Mouse (Mus musculus) T-cell, adult 2 months (primary cell): ENCODE data around the gene Tbx15.

Experiments used
- DNase-seq: peaks from one replicate; pipeline ENCODE4 v3.0.0; 2022; ENCODE audit warnings: low spot score

Tbx15 gene

DNA sequence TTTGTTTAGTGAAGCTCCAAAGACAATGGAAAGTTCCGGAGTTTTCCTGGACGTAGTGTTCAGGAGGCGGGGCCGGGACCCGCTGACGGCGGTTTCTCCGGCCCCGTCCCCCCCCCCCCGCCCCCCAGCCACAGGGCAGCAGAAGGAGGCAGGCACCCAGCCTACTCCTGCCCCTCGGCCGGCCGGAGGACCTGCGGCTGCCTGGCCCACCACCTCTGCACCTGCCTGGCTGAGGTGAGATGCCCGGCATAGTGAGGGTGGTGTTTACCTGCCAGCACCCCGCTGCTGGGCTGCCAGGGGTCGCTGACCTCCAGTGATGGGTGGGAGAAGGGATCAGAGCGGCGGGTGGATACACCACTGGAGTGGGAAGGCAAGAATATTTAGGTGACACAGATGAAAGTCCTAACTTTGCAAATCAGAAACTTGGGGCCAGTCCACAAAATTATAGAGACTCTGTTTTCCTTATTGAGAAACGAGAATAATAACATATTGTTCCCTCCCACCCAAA is at the start of gene Tbx15:
Gene Tbx15, plus strand, starts transcription at position 169 of the 508 bp plus-strand sequence.
- DNase-seq: no peak

DNA sequence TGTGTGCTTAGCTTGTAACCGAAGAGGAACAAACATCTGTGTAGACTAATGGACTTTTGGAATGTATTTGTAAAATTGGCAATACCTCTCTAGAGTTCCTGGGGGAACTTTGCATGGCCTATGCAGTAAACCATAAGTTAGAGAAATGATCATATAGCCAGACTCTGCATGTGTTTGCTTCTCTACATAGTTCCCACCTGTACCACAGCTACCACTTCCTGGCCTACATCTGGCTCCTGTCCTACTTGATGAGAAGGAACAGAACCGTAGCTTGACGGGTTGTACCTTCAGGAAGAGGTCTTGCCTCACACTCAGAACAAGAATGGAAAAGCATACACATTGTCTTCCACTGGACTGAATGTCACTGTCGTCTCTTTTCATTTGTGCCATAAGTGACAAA is 46.6 kb upstream of the Tbx15 start:
- DNase-seq: peak; percentile 2

DNA sequence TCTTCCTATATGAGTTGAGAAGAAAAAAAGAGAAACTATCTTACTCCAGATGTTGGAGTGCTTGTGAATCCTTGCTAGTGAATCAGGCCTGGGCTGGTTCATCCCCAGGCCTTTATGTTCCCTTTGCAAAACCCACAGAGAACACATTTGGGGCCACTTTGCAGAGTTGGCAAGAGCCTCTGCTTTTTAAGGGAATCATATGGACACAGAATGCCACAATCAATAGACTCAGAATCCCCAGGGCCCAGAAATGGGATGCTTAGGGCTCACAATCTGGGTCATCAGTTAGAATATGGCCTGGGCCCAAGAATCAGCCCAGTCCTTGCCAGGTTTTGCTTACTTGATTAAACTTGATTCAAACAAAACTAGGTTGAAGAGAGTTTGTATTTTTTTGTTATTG is 36.9 kb upstream of the Tbx15 start:
- DNase-seq: no peak

DNA sequence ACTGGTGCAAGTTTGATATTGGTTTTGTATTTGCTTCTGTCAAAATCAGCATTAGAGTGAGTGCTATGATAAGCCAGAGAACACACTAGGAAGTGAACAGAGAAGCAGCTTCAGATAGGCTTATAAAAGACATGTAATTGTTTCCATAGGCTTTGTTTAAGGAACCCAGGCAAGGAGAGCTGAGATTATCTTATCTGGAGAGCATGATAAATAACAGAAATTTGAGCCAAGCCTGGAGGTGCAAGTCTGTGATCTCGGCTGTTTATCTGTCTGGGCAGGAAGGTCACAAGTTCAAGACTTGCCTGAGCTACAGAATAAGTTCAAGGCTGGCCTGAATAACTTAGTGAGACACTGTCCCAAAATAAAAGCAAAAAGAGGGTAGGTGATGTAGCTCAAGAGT is 31.8 kb upstream of the Tbx15 start:
- DNase-seq: no peak

DNA sequence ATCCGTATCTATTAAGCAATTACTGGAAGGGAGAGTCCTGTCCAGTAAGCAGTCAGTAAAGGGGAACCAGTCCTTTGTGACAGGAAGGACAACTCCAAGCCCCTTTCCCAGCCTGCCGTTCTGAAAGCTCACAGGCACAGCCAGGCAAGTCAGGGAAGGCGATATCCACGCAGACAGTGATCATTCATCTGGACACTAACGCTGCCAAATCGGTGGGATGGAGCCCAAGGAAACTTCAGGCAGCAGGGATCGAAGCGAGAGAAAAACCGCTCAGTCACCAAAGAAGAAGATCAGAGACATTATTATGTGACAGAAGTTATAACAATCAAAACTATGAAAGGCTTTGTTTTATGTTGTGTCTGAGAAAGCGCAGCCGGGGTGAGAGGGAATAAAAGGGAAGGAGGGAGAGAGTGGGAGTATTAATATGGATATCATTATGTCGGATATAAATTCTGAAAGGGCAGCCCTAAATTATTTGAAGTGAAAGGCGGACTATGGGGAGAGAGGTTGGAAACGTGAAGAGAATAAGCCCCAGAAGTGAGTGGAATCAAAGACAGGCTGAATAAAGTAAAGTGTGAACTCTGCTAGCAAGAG is 29.0 kb upstream of the Tbx15 start:
- no peak for DNase-seq

DNA sequence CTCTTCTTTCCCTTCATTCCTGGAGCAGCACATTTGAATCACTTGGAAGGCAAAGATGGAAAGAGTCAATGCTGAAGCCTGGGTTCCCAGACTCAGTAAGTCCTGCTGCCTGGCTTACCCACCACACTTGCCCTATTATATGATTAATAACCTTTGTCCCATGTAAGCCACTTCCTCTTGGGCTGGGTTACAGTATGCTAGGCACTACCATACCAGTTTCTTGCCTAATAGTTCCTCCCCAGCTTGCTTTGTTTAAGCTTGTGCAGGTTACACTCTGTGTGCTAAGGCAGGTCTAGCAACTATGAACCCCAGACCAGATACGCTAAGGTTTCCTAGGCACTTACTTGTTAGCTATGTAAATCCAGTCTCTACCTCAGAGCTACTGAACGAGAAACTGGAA is 12.4 kb upstream of the Tbx15 start:
- no peak for DNase-seq

DNA sequence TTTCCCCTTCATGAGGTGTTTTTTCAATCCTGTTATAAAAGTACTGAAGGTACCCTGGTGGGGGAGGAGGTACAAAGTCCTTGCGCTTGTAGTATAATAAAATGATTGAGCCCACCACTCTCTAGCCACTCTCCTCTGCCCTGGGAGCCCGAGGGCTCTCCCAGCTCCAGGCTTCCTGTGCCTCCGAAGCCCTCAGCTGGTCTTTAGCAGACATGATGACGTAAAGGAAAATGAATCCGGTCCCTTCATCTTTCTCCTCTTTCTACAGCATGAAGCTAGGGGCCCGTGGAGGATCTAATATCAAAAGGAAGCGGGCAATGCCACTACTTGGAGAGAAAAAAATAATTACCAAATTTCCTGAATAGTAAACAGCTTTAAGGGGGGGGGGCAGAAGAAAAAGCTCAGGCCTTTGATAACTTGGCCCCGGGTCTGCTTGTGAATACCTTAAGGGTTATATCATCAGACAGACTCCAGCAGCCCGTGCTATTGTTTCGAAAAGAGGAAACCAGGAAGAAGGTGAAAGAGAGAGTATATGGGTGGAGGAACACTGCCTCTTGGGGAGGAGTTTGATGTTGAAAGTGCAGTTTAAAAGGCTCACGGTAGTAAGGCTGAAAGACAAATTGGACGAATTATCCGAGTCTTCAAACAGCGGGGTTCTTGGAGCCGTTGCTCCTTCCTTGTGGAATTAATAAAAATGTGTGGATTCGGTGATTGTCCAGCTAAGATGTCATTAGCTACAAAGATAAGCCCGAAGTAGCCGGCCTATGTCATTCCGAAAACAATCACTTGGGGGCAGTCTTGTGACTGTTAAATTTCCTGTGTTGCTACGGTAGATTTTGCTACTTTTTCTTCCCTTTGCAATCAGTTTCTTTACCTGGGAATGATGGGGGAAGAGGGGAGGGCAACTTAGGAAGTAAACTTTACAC is 6.5 kb upstream of the Tbx15 start:
- peak; percentile 21 for DNase-seq

DNA sequence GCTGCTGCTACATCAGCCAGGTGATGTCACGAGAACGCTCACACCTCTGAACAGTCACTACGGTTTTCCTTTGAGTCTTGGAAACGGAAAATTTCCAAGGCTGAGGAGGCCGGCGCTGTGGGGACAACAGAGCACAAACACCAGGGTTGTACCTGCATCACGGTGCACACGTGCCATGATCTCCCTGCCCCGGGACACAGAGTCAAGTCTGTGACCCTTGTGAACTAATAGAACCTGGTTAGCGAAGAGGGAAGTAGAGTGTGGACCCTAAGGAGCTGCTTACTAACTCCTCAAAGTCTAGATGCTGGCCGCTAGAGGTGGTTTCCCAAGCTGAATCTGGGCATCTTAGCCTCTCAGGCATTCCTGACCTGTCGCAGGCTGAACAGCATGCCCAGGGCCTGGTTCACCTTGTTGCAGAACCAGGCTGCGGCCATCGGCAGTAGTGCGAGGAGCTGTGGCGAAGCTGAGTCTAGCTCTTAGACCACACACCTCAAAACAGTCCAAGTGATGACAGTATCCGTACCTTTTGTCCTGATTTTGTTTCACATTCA is 5.8 kb upstream of the Tbx15 start:
- DNase-seq: no peak

DNA sequence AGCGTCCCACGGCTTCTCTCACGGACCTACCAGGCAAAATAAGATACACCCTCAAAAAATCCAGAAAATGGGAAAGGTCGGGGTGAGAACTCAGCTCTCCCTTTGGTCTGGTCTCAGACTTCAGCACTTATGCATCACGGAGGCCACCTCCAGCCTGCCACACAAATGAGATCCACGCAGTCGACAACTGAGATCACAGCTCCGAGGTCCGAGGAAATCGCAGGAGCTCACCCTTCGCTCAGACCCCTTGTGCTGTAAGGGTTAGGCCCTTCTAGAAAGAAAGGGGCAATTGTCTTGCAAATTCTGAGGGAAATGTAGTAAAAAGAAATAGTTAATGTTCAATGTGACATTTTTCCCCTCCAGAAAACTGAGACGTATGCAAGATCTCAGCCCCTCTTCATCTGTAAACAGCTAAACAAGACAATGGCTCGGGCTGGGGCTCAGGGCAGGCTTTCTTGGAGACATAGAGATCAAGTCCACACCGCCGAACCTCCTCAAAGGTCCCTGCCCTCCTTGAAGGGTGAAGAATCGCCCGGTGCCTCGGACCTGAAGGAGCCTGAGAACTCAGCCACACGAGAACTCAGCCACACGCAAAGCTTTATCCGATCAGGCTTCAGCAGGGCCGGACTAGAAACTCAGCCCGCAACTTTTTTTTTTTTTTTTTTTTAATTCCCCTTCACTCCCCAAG is 4.9 kb upstream of the Tbx15 start:
- DNase-seq: no peak

DNA sequence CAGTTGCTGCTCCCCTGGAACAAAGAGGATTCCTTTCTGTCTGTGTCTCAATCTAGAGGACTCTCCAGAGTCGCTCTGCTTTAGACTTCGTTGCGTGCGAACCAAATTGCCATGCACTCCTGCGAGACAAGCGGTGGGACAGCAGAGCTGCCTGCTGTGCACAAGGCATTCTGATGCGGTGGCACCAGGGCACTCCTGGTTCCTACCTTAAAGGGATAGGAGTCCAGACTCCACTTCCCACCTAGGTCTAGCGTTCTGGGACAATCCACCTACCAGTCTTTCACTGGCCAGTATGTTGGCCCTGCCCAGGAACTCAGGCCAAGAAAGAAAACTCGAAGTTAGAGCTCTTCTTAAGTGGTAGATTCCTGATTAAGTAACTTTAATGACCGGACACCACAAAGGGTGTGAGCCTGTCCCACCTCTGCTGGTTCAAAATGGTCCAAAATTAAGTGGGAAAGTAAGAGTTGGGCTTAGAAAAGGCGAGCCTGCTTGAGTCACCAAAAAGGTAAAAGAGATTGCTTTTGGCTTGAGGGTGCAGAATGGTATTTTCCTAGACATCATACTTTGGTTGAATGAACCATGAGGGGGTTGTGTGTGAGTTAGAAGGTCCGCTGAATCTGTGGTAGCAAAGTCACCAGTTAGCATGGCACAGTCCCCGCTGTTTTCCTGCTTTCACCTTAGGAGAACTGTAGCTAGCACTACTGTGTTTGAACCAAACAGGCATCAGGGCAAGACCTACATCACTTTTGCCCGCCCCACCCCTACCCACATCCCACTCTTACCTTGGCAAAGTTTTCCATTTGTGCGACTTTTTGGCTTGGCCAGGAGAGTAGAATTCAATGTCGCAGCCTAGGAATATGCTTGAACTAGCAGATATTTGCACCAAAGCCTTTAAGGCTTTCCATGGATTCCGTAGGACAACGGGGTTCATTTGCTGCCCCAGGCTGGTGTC is 4.1 kb upstream of the Tbx15 start:
- DNase-seq: no peak

DNA sequence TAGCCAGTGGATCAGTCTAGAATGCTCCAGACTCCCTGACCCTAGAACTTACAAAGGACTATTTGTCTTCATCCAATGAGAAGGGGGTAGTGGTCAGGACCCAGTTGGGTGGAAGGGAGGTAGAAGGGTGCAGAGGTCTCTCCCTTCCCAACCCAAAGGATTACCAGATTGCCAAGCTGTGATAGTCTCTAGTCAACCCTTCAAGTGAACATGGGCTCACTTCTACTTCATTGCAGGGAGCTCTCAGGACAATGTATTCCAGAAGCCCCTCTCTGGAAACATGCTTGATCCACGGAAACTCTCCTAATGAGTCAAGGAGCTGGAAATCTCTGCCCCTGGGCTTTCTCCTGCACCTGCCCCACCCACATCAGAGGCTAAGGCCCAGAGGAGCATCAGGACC is 1.5 kb upstream of the Tbx15 start:
- no peak for DNase-seq

DNA sequence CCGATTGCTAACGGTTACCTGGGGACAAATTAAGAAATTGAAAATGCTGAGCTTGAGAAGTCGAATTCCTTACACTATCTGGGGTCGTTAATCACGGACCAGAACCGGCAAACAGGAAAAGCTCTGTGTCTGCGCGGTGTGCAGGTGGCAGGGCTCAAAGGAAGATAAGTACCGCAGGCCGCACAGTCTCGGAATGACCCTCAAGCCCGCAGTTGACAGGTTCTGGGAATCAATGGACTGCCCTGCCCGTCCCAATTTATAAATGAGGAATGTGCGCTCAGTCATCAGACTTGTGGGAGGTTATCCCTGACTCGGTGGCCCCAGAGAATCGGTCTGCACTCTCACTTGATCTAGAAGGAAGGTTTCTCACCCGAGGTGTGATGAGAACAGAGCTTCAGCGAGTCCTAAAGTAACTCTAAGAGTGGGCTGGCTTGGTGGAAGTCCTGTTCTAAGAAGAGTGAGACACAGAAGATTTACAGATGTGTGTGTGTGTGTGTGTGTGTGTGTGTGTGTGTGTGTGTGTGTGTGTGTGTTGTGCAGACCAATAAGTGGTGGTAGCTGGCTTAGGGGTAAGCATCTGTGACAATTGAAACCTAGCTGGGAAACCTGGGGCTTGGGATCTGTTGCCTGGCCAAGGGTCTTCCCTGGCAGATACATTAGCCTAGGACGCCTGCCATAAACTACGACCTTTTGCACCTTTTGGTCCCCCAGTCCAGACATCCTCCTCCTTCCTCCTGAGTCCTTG is 708 bp upstream of the Tbx15 start:
- no peak for DNase-seq

DNA sequence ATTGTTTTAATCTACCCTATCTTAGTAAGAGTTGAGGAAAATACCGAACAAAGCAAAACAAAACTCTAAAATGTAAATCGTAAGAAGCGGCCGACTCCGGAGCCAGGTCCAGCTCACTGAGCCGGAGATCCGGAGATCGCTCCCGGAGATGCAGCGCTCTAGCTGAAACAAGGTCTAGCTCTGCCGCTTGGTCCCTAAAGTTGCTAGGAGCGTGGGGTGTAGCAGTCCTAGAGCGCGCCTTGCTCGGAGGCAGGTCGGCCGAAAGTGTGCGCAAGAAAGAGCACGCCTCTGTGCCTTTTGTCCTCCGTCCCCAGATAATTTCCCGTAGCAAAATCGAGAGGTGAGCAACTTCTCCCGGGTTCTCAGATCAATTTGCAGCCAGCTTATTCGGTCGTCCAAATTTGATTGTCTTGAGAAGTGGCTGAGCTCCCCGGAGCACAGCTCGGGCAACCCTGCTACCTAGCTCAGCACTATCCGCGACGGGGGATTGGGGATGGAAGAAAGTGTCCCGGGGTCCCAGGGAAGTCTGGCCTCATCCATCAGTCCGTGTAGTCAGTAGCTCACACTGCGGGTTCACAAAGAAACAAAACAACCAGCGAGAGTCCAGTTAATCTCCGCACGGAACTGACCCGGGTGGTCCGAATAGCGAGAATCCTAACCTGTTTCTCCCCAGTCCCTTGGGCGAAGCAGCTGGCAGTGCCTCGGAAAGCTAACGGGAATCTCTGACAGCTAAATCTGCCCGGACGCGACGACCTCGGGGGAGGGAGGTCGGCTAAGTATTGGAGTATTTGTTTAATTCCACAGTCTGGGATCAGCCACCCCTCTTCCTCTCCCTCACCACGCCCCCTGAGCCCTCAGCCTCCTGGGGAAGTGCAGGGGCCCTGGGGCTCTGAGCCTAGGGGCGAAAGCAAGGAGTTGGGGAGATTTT is 894 bp downstream of the Tbx15 start:
- no peak for DNase-seq

DNA sequence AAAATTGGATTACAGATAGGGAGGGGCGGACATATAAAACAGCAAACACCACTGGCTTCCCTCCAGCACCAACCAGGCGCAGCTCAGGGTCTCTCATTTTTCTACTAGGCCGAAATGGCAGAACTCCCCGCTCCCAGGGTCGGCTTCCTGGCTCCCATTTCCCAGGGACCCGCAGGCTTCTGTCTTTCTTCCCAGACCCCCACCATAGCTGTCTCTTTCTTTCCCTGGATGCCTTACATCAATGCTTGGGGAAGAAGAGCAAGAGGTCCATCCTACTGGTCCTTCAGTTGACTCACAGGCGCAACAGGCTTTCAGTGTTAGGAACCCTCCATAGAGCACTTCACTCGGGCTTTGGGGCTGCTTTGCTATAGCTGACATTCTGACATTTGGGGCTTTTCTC is 2.3 kb downstream of the Tbx15 start:
- DNase-seq: no peak

DNA sequence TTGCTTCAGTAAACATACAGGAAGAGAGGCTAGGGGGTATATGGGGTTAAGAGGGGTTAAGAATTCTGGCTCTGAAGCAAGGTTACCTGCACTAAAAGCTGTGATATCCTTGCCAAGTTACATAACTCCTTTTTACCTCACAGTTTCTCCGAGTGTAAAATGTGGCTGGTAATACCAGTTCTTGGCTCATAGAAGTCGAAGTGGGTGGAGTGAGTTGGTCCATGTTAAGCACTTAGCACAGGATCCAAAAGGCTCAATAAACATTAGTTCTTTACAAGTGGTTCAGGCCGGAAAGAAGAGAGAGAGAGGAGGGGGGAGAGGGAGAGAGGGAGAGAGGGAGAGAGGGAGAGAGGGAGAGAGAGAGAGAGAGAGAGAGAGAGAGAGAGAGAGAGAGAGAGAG is 5.2 kb downstream of the Tbx15 start:
- no peak for DNase-seq

DNA sequence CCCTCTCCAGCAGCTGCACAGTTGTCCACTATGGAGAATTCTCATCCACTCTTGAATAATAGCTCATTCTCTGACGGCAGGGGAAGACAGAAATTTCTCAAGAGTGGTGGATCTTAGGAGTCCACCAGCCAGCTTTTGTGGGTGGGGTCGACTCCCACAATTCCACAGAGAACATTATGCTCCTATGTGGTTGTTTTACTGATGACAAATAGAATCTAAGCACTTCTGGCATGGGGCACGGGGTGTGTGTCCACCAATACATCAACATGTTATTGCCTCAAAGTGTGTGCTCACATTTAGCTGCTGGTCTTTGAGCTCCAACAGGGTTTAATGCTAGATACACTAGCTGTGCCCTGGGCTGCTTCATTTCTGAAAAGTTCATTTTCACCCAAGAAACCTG is 6.4 kb downstream of the Tbx15 start:
- no peak for DNase-seq

DNA sequence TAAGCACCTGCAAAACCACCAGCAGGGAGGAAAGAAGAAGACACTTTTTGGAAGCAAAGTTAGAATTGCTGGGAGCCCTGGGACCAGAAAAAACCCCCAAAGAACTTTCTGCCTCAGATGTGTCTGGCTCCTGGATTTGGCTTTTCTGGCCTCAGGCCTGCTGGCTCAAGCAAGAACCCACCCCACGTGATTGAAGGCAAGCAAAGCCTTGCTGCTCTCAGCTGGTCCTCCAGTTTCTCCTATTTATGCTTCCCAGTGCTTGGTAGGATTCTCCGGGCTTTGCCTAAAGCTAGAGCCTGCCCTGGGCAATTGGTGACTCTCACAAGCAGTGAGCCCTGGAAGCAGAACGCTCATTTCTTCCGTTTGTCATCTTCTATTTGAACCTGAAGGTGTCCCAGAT is 7.4 kb downstream of the Tbx15 start:
- DNase-seq: no peak

DNA sequence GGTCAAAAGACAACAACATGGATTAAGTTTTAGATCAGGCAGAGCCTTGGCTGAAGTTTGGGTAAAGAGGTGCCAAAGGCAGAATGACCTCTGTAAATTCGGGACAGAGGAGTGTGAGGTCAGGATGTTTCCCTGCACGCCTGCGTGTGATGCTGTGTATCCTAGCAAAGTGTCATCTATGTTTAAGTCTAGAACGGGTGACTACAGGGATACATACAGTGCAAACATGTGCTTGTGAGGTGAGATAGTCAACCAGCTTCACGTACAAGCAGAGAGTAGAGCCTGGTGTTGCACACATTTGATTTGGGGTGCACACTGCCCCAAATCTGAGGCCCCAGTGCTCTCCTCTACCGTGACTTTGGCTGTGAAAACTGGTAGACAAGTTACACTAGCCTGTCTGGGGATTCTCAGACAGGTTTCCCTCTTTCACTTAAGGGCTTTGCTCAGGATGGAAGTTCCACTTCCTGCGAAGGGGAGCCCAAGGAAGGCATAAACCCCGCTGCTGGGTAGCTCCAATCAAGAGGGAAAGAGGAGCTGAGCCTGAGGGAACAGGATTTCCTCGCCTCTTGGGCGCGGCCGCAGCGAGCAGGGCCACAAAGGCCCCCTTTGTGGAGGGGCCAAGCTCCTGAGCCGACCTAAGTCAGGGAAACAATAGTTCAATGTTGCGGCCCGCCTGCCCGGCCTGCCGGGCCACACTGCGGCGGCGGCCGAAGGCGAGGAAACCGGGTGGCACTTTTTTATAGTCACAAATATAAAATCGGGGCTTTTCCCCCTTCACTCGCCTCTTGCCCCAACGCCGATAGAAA is 8.0 kb downstream of the Tbx15 start:
- DNase-seq: no peak
